Mouse (Mus musculus): ENCODE results near the gene Il16.

Il16 gene

DNA sequence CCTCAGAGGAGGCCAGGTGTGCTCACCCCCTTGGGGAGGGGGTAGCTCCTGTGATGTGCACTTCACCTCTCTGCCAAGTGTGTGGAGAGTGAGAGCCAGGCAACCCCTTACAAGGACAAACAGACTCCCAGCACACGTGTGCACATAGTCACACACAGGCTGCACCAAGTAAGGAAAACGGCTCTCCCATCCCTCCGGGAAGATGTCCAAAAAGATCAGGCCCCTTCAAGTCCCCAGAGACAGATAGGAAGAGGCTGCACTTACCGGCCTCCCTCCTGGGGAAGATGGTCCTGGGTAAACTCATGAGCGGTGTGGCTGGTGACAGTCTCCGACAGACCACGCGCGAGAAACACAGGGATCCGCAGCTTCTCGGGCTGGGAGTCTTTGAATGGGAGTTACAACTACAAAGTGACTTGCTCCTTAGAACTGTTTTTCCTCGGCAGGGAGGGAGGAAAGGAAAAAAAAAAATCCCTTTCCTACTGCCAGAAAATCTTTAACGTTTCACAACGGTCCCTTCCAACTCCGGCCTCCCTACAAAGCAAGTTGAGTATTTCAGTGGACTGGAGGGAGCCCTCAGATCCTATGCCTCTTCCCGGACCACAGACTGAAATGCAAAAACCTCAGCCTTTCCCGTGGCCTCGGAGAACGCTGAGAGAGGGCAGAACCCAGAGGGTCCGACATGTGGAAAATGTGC is at the start of gene Il16:
TSS of gene Il16 (minus strand) at position 314 of the 694 bp plus-strand sequence.
- DNase-seq: no peak

GRCm38 (mm10) chr7:83794705-83795104 is 49.2 kb upstream of the Il16 start, which contains the start of gene Cfap161:
TSS of gene Cfap161 (minus strand) at chr7:83794880.
- DNase-seq: no peak

DNA sequence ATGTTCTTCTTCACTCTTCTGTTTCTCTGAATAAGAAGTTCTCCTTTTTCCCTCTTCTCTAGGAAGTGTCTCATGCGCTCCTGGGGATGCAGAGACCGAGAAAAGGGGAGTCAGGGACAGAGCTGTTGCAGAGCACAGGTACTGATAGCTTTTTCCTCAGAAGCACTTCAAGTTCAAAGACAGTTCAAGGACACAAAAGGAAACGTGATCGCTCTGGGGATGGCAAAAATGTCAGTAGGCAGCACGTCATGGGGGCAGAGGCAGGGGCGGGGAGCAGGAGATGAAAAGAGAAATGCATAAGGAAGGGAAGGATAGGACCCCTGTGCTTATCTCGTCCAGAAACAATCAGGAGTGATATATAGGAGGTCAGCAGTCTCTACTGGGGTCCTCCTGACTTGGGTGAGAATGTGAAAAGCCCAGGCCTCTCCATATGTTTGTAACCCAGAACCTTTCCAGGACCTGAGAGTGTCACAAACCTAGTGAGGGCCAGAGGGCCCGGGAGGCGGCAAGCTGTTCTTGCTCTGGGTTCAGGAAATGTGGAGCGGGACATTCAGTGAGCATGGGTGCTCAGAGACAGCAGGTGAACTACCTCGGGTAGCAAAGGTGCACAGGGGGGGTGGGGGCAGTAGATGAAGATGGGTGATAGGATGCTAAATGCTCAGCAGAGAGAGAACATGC is 48.6 kb upstream of the Il16 start:
- DNase-seq: no peak

DNA sequence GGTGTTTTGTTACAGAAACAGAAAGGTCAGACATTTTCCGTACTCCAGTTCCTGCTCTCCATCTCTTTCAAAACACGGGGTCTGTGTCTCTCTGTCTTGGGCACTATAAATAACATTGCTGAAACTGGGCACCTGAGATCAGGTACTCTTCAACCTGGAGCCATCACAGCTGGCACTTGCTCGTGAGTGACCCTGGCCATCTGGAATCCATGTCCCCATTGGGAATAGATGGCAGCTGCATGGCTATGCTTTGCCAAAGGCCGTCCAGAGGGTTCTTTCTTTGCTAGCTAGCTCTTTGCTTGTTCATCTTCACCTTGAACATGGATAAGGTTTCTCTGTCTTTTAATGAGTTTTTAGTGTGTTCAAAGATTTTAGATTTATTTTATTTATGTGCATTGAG is 35.4 kb upstream of the Il16 start:
- DNase-seq: no peak

- no peak for DNase-seq
These were observed 34.5 kb upstream of the Il16 start for GRCm38 (mm10) chr7:83780026-83780425.

- no peak for DNase-seq
These were observed 33.5 kb upstream of the Il16 start for GRCm38 (mm10) chr7:83779028-83779427.

GRCm38 (mm10) chr7:83778516-83778915 is 33.0 kb upstream of the Il16 start:
- no peak for DNase-seq

- peak; percentile 3 for DNase-seq
These were observed 29.2 kb upstream of the Il16 start for GRCm38 (mm10) chr7:83774721-83775120.

GRCm38 (mm10) chr7:83763674-83764073 is 18.1 kb upstream of the Il16 start:
- no peak for DNase-seq

DNA sequence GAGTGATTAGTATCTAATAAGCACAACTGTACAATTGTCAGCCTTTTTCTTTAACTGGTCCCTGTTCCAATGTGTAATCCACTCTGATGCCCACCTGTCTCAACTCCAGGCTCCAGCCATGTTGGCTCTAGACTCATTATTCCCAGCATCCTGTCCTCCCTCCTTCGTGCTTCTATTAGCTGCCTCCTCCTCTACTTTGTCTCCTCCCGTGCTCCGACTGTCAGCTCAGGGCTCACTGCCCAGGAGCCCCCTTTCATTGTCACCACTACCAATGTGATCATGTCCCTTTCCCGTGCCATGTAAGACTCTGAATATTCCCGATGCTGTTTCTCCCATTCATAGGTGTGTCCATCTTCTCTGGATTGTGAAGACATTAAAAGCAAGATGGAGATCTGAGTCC is 16.8 kb upstream of the Il16 start:
- no peak for DNase-seq

- no peak for DNase-seq
These were observed 5.5 kb upstream of the Il16 start for GRCm38 (mm10) chr7:83751055-83751454.

DNA sequence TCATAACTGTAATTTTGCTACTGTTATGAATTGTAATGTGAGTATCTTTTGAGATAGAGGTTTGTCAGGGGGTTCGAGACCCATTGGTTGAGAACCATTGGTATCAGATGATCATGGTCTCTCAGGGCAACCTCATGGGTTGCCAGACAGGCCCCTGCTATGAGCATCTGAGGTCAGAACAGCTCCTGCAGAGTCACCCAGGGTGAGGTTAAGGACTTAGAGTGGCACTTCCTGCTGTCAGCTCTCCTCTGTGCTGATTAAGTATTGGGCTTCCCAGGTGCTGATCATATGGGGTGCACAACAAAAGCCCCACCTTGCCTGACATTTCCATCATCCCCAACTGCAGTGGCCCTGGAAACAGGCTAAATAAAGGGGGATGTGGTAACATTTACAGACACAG is 2.9 kb upstream of the Il16 start:
- DNase-seq: no peak

GRCm38 (mm10) chr7:83746107-83746687 is 671 bp upstream of the Il16 start:
- DNase-seq: no peak

- DNase-seq: no peak
These were observed 487 bp downstream of the Il16 start for GRCm38 (mm10) chr7:83745065-83745412.

- DNase-seq: no peak
These were observed 1.3 kb downstream of the Il16 start for GRCm38 (mm10) chr7:83744250-83744649.

DNA sequence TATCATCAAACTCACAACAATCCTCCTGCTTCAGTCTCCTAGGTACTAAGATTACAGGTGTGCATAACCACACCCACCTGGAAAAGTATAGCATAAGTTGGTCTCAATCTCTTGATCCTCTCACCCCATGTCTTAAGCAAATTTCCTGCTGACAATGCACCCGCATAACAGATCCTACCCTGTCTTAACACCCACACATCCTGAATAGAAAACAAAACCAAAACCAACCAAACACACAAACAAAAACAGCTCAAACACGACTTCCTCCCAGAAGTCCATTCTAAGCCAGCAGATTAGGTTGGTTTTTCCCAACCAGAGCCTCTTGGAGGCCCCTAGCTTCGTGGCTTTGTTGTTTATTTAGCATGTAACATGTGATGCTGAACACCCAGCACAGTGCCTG is 2.8 kb downstream of the Il16 start:
- DNase-seq: no peak

DNA sequence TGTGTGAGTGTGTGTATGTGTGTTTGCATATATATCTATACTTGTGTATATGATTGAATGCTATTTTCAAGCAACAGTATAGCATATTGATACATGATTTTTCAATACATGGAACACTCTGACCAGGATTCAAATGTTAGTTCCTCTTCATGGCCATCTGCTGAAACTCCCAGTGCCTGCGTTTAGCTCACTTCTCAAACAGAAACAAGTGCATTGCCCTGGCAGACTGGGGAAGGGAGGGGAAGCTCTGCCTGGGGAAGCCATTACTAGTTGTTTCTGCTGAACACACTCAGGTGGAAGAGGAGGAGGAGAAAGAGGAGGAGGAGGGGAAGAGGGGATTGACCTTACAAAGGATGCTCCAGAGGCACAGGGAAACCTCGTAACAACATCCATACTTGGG is 3.5 kb downstream of the Il16 start:
- DNase-seq: no peak

GRCm38 (mm10) chr7:83739680-83740310 is 5.7 kb downstream of the Il16 start:
- no peak for DNase-seq

DNA sequence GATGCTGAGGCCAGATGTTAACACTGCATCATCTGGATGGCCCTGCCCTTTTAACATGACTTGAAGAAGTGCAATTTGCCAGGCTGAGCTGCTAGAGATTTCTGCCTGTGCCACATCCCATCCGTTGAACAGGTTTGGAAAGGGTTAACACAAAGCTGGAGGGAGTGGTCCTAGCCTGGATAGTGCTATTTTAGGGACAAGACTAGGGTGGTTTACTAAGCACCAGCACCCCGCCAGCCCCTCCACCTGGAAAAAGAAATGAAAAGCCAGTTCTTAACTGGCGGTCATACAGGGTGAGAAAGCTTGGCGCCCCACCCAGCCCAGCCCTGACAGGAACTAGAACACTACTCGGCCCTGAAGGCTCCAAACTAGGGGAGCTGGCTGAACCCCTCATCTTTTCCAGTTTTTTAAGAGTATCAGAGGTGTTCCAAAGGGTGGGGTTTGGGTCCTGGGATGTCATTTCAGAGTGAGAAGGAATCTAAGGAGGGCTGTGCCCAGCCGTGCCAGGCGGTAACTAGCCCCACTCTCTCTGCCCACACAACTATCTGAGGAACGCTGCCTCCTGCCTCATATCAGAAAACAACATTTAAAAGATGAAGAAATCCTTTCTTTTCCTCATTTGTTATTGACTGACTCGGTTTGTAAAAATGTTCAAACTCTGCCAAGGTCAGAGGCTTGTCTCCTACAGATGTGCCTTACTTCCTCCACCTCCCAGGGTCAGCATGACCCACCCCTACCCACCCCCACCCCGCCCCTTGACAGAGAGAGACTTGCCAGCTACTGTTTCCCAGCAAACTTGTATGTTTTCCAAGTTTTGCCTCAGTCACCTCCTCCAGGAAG is 6.7 kb downstream of the Il16 start:
- DNase-seq: no peak

DNA sequence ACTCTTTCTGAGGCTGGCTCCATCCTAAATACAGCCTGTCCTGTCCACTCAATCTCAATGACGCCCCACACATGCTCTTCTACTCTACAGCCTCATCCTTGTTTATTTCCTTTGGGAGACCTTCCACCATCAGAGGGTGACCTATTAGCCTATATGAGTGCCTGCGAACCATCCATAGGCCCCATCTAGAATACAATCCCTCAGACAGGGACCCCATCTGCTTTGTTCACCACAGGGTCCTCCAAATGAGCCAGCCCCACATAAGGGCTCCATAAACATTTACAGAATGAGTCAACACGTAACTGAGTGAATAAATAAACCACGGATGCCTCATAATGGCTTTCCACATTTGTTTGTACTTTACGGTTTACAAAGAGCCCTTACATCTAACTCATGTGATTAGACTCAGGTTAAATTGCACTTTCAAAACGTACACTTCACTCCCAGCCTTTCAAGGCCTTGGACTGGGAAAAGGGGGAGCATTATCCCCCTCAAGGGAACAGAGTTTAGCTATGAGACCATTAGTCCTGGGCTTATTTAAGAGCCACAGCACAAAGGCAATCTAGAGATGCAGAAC is 7.5 kb downstream of the Il16 start:
- DNase-seq: no peak

DNA sequence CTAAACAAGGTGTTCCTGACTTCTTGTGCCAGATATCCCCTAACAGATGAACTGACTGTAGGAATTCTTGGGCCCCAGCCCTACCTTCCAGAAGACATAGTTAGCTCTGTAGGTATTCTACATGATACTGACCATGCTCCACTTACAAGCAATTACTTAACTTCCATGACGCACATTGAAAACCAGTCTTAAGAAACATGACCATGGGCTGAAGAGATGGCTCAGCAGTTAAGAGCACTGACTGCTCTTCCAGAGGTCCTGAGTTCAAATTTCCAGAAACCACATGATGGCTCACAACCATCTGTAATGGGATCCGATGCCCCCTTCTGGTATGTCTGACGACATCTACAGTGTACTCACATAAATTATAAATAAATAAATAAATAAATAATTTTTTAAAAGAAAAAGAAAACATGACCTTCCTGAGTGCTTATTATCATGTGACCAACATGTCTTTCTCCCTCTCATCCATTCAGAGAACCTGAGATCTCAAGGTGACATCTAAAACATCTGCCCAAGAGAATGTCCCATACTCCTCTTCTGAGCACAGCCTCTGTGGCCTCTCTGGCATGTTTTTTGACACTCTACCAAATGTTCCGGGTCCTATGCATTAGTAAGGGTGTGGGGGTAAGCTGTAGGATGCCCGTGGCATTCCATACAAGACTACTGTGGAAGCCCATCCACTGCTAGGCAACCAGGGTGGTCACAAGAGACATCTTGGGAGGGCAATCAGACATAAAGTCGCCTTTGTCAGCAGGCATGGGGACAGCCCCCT is 9.0 kb downstream of the Il16 start:
- no peak for DNase-seq

Measured in thymus, postnatal 25 days (tissue).